Mouse (Mus musculus) lung, adult 2 months (tissue): Measurements from ENCODE around the gene Gm26897.

Experiments used
- CTCF ChIP-seq: fragments of 200-500 bp; IDR thresholded peaks from 2 replicates; pipeline ENCODE4 v1.5.1; 2011; ENCODE audit warnings: mild to moderate bottlenecking, low read length, control low read depth; ENCODE audit not compliant: insufficient read depth
- POLR2A ChIP-seq: fragments of 200-500 bp; IDR thresholded peaks from 2 replicates; pipeline ENCODE4 v1.6.1; 2011; ENCODE audit warnings: low read depth, mild to moderate bottlenecking, control low read depth, low read length, borderline replicate concordance; ENCODE audit errors: extremely low read depth

- TF ChIP-seq CTCF, result no peak
- TF ChIP-seq POLR2A, result no peak
Observed at GRCm38 (mm10) chr5:111733851-111734250, at the start of gene Gm26897.
